Mouse (Mus musculus) left cerebral cortex, adult 6 months (tissue): ENCODE results near the gene Chchd2. TPM values are rescaled to one million over a fixed set of nuclear protein-coding genes. Genes with fewer than 3 reads are reported as not detected.

Experiments used
- long read RNA-seq, 2 experiments: library from polyadenylated mRNA; unstranded; transcript quantifications; one replicate each; pipeline ENCODE4 v2.0.0; 2019 to 2020
- polyA plus RNA-seq: library from polyadenylated mRNA; unstranded; fragments of <200 nt; fragmentation: Nextera tagmentation; gene quantifications from 2 replicates; pipeline ENCODE4 v1.2.3, GENCODE M21; 2021

The Chchd2 gene
- polyA plus RNA-seq = 1,881 and 1,919 TPM in 2 replicates
- long read RNA-seq, experiment 1, transcript Chchd2-201 (4 exons, 915 nt) = major isoform, 400 of 404 reads
- long read RNA-seq, experiment 1, partial matches to known transcripts = 2 of 404 reads
- long read RNA-seq, experiment 1, other reads (novel, unspliced or antisense) = 2 of 404 reads
- long read RNA-seq, experiment 2, transcript Chchd2-201 (4 exons, 915 nt) = major isoform, 1,789 of 1,840 reads
- long read RNA-seq, experiment 2, partial matches to known transcripts = 42 of 1,840 reads
- long read RNA-seq, experiment 2, other reads (novel, unspliced or antisense) = 9 of 1,840 reads

GRCm38 (mm10) chr5:129886911-129887636, at the start of gene Chchd2:
Gene Chchd2 (minus strand): TSS chr5:129887470.

DNA sequence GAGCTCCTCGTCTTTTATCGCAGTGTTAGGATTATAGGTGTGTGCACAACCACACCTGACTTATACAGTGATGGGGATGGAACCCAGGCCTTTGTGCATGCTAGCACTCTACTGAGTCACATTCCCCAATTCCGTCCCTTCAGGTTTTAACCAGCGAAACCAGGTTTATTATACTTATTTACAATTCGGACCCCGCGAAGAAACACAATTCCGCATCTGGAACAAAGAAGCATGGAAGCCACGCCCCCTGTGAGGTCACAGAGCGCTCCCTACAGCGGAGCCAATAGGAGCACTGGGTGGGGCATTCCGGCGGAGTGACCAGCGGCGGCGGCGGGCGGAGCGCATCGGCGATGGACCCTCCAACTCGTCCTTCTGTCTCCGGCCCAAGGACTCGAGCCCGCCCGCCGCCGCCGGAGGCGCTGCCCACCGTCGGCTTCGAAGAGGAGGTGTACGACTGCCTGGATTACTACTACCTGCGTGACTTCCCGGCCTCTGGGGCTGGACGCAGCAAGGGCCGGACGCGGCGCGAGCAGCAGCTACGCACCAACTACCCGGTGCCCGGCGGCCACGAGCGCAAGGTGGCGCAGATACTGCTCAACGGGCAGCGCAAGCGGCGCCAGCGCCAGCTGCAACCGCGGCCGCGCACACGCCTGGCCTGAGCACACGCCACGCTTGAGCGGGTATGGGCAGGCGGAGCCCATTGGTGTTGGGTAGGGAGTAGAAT, 21.1 kb upstream of the Chchd2 start, which contains the start of gene Nupr1l:
TSS of gene Nupr1l (plus strand) at position 299 of the 724 bp plus-strand sequence.

DNA sequence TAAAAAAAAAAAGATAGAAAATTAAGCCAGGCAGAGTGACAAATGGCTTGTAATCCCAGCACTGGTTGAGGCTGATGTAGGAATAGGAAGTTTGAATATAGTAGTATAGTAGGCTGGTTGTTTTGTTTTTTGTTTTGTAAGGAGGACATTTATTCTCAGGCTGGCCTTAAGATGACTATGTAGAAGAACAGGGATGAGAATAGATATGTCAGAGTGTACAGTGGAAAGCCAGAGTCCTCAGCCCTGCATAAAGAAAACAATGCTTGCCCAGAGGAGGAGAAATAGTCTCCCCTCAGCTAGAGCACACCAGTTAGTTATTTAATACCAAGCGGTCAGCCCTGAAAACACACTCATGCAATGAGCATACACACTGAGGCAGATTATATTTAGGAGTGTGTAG, 11.2 kb upstream of the Chchd2 start, which contains the start of gene Phkg1:
TSS of gene Phkg1 (minus strand) at position 101 of the 400 bp plus-strand sequence.

GRCm38 (mm10) chr5:129895198-129896088, 8.2 kb upstream of the Chchd2 start, which contains the start of gene Zbed5:
Gene Zbed5 (plus strand): TSS chr5:129895723.

DNA sequence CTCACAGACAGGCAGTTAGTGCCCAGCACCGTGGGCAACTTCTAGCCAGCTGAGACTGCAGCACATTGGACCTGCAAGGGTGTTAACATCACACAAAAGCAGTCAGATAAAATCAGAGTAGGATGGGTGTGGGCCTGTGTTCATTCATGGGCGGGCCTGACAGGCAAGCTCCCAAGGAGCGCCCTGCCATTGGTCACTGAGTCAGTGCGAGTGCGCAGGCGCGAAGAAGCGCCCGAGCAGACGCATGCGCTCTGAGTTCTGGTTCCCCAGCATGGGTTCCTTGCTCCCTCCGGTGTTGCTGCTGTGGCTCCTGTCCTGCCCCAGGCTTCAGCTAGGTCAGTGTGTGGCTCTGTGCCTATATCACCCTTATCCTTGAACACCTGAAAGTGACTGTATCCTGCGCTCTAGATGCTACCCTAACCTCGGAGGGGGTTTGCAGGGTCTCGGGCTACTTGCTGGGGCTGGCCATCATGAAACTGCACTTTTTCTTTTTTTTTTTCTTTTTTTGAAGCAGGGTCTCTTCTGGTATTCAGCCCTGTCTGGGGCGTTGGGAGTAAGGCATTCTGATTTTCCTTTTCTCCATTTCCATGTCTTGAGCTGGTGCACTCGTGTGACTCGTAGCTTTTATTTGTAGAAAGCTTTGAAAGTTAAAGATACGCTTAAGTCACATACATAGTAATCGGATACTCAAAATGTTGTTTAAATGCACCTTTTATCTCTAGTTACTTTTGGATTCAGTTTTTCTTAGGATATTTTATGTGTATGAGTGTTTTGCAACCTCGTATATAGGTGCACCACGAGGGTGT, 40.3 kb downstream of the Chchd2 start, which contains the start of gene Sumf2:
TSS of gene Sumf2 (plus strand) at position 235 of the 806 bp plus-strand sequence.

Other genes starting within 250 kb of the Chchd2 start
- 2.4 and 3.2 TPM in 2 replicates for gene Zfp11, start 217.4 kb downstream of the Chchd2 start, polyA plus RNA-seq
- not detected in 2 replicates for gene Sept14, start 179.0 kb downstream of the Chchd2 start, polyA plus RNA-seq
- gene Mrps17, start 172.0 kb downstream of the Chchd2 start, polyA plus RNA-seq = 204 and 231 TPM in 2 replicates
- gene Nipsnap2, start 162.4 kb downstream of the Chchd2 start, polyA plus RNA-seq = 131 and 208 TPM in 2 replicates
- gene Psph, start 100.0 kb downstream of the Chchd2 start, polyA plus RNA-seq = 45.5 and 53.7 TPM in 2 replicates
- 16.8 and 18.7 TPM in 2 replicates for gene Sumf2, start 40.5 kb downstream of the Chchd2 start, polyA plus RNA-seq
- 7.2 and 7.8 TPM in 2 replicates for gene Zbed5, start 8.3 kb upstream of the Chchd2 start, polyA plus RNA-seq
- 7.8 and 12.4 TPM in 2 replicates for gene Phkg1, start 11.1 kb upstream of the Chchd2 start, polyA plus RNA-seq
- gene Nupr1l, start 21.1 kb upstream of the Chchd2 start, polyA plus RNA-seq = 3.8 and 5.2 TPM in 2 replicates
- 8.3 and 8.5 TPM in 2 replicates for gene Vkorc1l1, start 54.5 kb upstream of the Chchd2 start, polyA plus RNA-seq
- 16.6 and 24.2 TPM in 2 replicates for gene Gusb, start 115.6 kb upstream of the Chchd2 start, polyA plus RNA-seq
- 11.8 and 21.4 TPM in 2 replicates for gene Asl, start 141.8 kb upstream of the Chchd2 start, polyA plus RNA-seq
- gene Crcp, start 141.8 kb upstream of the Chchd2 start, polyA plus RNA-seq = 39.5 and 49.4 TPM in 2 replicates
- 26.8 and 37.0 TPM in 2 replicates for gene Tpst1, start 185.9 kb upstream of the Chchd2 start, polyA plus RNA-seq